Mouse (Mus musculus) megakaryocyte, embryonic 14.5 days (primary cell): ENCODE results near the gene Rps11. TPM values are rescaled to one million over a fixed set of nuclear protein-coding genes. Genes with fewer than 3 reads are reported as not detected.

Source experiments
- H3K27me3 ChIP-seq: replicated peaks from 2 replicates; pipeline ENCODE3; 2012; ENCODE audit warnings: inconsistent platforms
- H3K36me3 ChIP-seq: replicated peaks from 2 replicates; pipeline ENCODE3; 2012; ENCODE audit warnings: low read length, inconsistent platforms, mixed read lengths
- H3K4me1 ChIP-seq: 2 replicates; pipeline ENCODE4 v1.6.1; 2012; ENCODE audit warnings: inconsistent platforms
- H3K4me3 ChIP-seq: replicated peaks from 2 replicates; pipeline ENCODE3; 2012; ENCODE audit warnings: moderate library complexity, mild to moderate bottlenecking, inconsistent platforms
- H3K9me3 ChIP-seq: 2 replicates; pipeline ENCODE4 v1.6.1; 2012; ENCODE audit warnings: inconsistent platforms
- FLI1 ChIP-seq: IDR thresholded peaks from 2 replicates; pipeline ENCODE4 v1.6.1; 2012; ENCODE audit warnings: low read length, inconsistent platforms, mixed read lengths
- GATA1 ChIP-seq: IDR thresholded peaks from 3 replicates; pipeline ENCODE4 v1.6.1; 2012; ENCODE audit warnings: mixed read lengths, low read length, inconsistent platforms, borderline replicate concordance
- polyA plus RNA-seq: library from polyadenylated mRNA; stranded (reverse); fragments of >175 nt; gene quantifications from 2 replicates; pipeline ENCODE4 v1.2.3, GENCODE M21; 2012; ENCODE audit warnings: low replicate concordance; ENCODE audit not compliant: insufficient read depth

The Rps11 gene
- polyA plus RNA-seq, 1 experiment: 217 TPM

DNA sequence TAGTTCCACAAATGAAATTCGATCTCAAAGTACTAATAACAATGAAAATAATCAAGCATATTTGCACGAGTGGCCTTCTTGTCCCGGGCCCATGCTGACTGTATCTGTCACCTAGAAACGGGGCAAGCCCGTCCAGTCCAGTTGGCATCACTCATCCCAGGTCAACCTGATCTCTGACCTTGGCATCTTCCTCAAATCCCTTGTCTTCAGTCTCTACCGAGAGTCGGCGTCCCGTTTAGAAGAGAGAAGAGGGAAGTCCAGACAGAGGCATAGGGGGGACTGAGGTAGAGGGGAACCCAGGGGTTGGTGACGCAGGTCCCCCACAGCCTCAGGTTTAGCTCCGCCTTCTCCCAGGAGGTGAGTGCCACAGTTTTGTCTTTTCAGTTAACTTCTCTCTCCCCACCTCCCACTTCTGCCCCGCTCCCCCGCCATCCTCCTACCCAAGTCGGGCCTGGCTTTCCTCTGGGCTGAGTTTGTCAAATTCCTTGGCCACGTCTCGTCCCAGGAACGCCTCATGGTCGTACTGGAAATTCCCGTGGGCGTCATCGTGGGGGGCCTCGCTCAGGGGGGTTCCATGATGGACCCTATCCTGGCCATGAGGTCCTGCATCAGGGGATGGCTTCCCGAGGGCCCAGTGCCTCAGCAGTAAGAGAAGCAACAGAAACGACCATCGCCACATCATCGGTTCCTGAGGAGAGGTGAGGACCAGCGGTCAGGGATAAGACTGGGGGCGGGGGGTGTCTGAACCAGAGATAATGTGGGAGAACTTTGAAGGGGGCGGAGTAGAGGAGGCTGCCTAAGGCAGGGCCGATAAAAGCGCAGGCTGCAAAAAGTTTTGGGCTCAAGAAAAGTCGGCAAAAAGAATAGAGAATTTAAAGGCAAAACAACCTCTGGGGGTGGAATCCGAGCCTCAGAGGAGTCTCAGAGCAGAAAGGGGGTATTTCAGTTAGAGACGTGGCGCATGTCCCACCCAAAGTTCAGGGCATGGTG is 32.9 kb downstream of the Rps11 start:
- no peak overlapping the region for H3K4me3 ChIP-seq
- peaks cover 65% of the 10 kb centered on the region for H3K4me1 ChIP-seq

GRCm38 (mm10) chr7:45090251-45090977 is 33.8 kb downstream of the Rps11 start:
- TF ChIP-seq GATA1 (no peak), FLI1 (no peak)

More for the DNA sequence above, 32.9 kb downstream of the Rps11 start:
- Histone ChIP-seq H3K27me3 (peaks cover 60% of the 10 kb centered on the region), H3K36me3 (peaks cover 3% of the 10 kb centered on the region), H3K9me3 (peaks cover 4% of the 10 kb centered on the region; the same call in 1 of the 2 replicates)
- no peak for TF ChIP-seq GATA1
- TF ChIP-seq FLI1: no peak

DNA sequence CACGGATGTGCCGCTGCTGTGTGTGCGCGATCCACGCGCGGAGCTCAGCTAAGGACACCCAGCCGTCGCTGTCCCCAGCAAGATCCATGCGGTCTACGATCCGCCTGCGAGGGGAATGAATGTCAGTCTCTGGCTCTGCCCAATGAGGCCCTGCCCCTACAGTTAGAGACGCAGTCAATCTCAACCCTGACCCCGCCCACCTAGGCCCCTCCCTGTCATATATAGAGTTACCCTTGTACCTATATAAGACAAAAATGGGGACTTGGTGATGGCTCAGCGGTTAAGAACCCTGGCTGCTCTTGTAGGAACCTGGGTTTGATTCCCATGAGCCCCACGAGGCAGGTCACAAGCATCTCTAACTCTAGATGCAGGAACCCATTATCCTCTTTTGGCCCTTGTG is 35.6 kb downstream of the Rps11 start:
- Histone ChIP-seq H3K27me3 (peaks cover 55% of the 10 kb centered on the region), H3K36me3 (peaks cover 9% of the 10 kb centered on the region), H3K9me3 (peaks cover 9% of the 10 kb centered on the region), H3K4me1 (peaks cover 64% of the 10 kb centered on the region), H3K4me3 (no peak overlapping the region)
- TF ChIP-seq GATA1: no peak
- no peak for TF ChIP-seq FLI1

More at GRCm38 (mm10) chr7:45090251-45090977, 33.8 kb downstream of the Rps11 start:
- H3K4me1 ChIP-seq: peaks cover 68% of the 10 kb centered on the region
- peaks cover 60% of the 10 kb centered on the region for H3K27me3 ChIP-seq
- peaks cover 9% of the 10 kb centered on the region for H3K9me3 ChIP-seq
- H3K36me3 ChIP-seq: peaks cover 9% of the 10 kb centered on the region
- no peak overlapping the region for H3K4me3 ChIP-seq

GRCm38 (mm10) chr7:45086084-45086483 is 38.2 kb downstream of the Rps11 start:
- peaks cover 11% of the 10 kb centered on the region for H3K36me3 ChIP-seq
- peaks cover 39% of the 10 kb centered on the region for H3K27me3 ChIP-seq
- no peak for TF ChIP-seq FLI1
- no peak for TF ChIP-seq GATA1

DNA sequence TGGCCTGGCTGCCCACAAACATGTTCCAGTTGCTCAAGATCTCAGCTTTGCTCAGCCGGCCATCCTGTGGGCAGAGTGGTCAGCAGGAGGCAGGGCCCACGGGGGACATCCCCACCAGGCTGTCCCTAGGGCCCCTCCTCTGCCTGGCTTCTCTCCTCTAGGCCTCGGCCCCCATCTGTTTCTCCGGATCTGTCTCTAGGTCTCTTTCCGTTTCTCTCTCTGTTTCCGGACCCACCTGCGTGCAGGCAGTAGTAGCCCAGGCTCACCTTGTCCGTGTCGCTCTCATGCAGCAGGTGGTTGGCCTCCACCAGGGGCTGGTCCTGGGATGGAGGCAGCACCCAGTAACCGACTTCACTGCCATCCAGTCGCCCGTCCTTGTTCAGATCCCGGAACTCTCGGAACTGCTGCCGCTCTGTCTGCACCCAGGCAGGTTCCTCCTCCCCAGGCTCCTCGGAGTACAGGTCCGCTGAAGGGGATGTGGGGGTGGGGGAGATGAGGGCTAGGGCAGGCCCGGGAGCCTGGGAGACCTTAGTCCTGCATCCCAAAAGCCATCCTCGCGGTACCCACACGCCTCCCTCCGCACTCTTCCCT is 40.8 kb downstream of the Rps11 start:
- Histone ChIP-seq H3K4me3 (peak overlapping the region; percentile 87), H3K36me3 (peaks cover 14% of the 10 kb centered on the region)
- TF ChIP-seq FLI1 (no peak), GATA1 (no peak)

More at GRCm38 (mm10) chr7:45086084-45086483, 38.2 kb downstream of the Rps11 start:
- H3K9me3 ChIP-seq: peaks cover 11% of the 10 kb centered on the region
- H3K4me1 ChIP-seq: peaks cover 68% of the 10 kb centered on the region
- no peak overlapping the region for H3K4me3 ChIP-seq

DNA sequence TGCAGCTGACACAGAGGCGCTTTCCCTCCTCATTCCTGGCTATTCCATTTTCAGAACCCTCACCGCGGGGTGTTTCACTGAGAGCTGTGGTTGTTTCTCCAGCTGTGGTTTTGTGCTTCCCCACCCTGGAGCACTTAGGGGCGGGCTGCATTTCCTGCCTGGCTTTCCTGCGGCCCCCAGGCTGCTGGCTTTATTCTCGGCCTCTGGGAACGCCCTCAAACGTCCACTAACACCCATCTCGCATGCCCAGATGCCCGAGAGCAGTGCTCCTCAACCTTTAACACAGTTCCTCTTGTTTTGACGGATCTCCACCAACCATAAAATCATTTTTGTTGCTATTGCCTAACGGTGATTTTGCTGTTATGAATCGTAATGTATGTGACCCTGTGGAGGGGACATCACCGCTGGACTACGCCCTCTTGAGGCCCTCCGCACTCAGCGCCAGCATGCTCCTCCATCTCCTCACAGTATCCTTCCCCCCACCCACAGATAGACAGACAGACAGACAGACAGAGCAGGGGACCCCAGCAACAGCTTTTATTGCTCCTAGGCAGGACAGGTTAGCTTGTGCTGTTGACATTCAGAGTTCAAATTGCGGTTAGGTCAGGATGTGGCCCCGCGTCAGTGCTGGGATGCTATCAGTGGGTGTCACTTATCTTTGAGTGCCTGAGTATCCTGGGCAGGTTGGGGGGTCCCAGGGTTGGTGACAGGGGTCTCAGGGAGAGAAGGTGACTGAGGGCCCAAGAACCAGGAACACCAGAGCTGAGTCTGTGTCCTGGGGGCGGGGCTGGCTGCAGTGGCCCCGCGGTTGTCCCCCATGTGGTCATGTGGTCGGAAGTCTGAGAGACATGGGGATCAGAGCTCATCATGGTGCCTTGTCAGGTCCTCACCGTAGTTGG is 41.6 kb downstream of the Rps11 start:
- Histone ChIP-seq H3K36me3 (peaks cover 21% of the 10 kb centered on the region), H3K4me3 (peak overlapping the region; percentile 87), H3K27me3 (peaks cover 26% of the 10 kb centered on the region), H3K9me3 (peaks cover 14% of the 10 kb centered on the region), H3K4me1 (peaks cover 73% of the 10 kb centered on the region)
- TF ChIP-seq FLI1: 0 out of 2 replicates have a peak, but pooled peaks have one; percentile 38
- no peak for TF ChIP-seq GATA1

More for the DNA sequence above, 40.8 kb downstream of the Rps11 start:
- Histone ChIP-seq H3K27me3 (peaks cover 32% of the 10 kb centered on the region), H3K9me3 (peaks cover 14% of the 10 kb centered on the region), H3K4me1 (peaks cover 75% of the 10 kb centered on the region)

- peaks cover 62% of the 10 kb centered on the region for H3K4me1 ChIP-seq
- peaks cover 8% of the 10 kb centered on the region for H3K9me3 ChIP-seq
- TF ChIP-seq GATA1: no peak
- TF ChIP-seq FLI1: no peak
- no peak overlapping the region for H3K4me3 ChIP-seq
- H3K36me3 ChIP-seq: peaks cover 32% of the 10 kb centered on the region
- peaks cover 12% of the 10 kb centered on the region for H3K27me3 ChIP-seq
Observed at GRCm38 (mm10) chr7:45081016-45081415, 43.2 kb downstream of the Rps11 start.

GRCm38 (mm10) chr7:45079856-45080255 is 44.4 kb downstream of the Rps11 start:
- Histone ChIP-seq H3K27me3 (peaks cover 5% of the 10 kb centered on the region), H3K4me1 (peaks cover 65% of the 10 kb centered on the region), H3K9me3 (peaks cover 5% of the 10 kb centered on the region; the same call in 1 of the 2 replicates)

More at GRCm38 (mm10) chr7:45079856-45080255, 44.4 kb downstream of the Rps11 start:
- Histone ChIP-seq H3K4me3 (no peak overlapping the region), H3K36me3 (peaks cover 41% of the 10 kb centered on the region)
- TF ChIP-seq GATA1: no peak
- no peak for TF ChIP-seq FLI1
